Mouse (Mus musculus): Measurements from ENCODE around the gene Scn8a. TPM values are rescaled to one million over a fixed set of nuclear protein-coding genes. Genes with fewer than 3 reads are reported as not detected.

The Scn8a gene
- polyA plus RNA-seq, 1 experiment from 2014 or later, result 0.73 TPM

- Histone ChIP-seq H3K4me3 (ENCODE audit: low read depth, low read length) (no peak overlapping the region), H3K9me3 (ENCODE audit: control insufficient read depth, low read length) (no peaks in the 10 kb centered on the region), H3K4me1 (replicated peaks; ENCODE audit: control insufficient read depth, insufficient read depth, low read length) (no peaks in the 10 kb centered on the region; the same call in 1 of the 2 replicates), H3K27me3 (replicated peaks; ENCODE audit: control insufficient read depth, insufficient read depth, low read length) (peaks cover 80% of the 10 kb centered on the region), H3K27ac (ENCODE audit: low read depth, low read length) (no peak overlapping the region), H3K4me2 (no peak overlapping the region), H3K9ac (ENCODE audit: low read depth, low read length) (no peak overlapping the region), H3K36me3 (ENCODE audit: control insufficient read depth, insufficient read depth, low read length) (no peaks in the 10 kb centered on the region)
- DNase-seq (ENCODE audit: low spot score) (no peak), ATAC-seq (replicated peaks; ENCODE audit: low FRiP score) (no peak)
- WGBS, result 54% methylated on average over 6 of the region's 6 CpGs
Observed at GRCm38 (mm10) chr15:101041966-101042365, 172.3 kb downstream of the Scn8a start.

GRCm38 (mm10) chr15:101042613-101043012 lies 173.0 kb downstream of the Scn8a start:
- 23% methylated on average over 6 of the region's 6 CpGs for WGBS

GRCm38 (mm10) chr15:101044531-101044930 lies 174.9 kb downstream of the Scn8a start:
- Histone ChIP-seq H3K4me2 (no peak overlapping the region), H3K27me3 (replicated peaks; ENCODE audit: control insufficient read depth, insufficient read depth, low read length) (peaks cover 94% of the 10 kb centered on the region), H3K4me3 (ENCODE audit: low read depth, low read length) (no peak overlapping the region), H3K4me1 (replicated peaks; ENCODE audit: control insufficient read depth, insufficient read depth, low read length) (no peaks in the 10 kb centered on the region; the same call in 1 of the 2 replicates), H3K36me3 (ENCODE audit: control insufficient read depth, insufficient read depth, low read length) (no peaks in the 10 kb centered on the region), H3K9me3 (ENCODE audit: control insufficient read depth, low read length) (no peaks in the 10 kb centered on the region), H3K9ac (ENCODE audit: low read depth, low read length) (no peak overlapping the region), H3K27ac (ENCODE audit: low read depth, low read length) (no peak overlapping the region)
- no peak for ATAC-seq (replicated peaks; ENCODE audit: low FRiP score)
- 55% methylated on average over 6 of the region's 6 CpGs for WGBS
- no peak for DNase-seq (ENCODE audit: low spot score)

More at GRCm38 (mm10) chr15:101042613-101043012, 173.0 kb downstream of the Scn8a start:
- H3K4me3 ChIP-seq (ENCODE audit: low read depth, low read length), result no peak overlapping the region
- H3K27me3 ChIP-seq (replicated peaks; ENCODE audit: control insufficient read depth, insufficient read depth, low read length), result peaks cover 86% of the 10 kb centered on the region
- H3K4me2 ChIP-seq, result no peak overlapping the region
- DNase-seq (ENCODE audit: low spot score) (no peak), ATAC-seq (replicated peaks; ENCODE audit: low FRiP score) (no peak)
- H3K9me3 ChIP-seq (ENCODE audit: control insufficient read depth, low read length), result no peaks in the 10 kb centered on the region
- H3K36me3 ChIP-seq (ENCODE audit: control insufficient read depth, insufficient read depth, low read length), result no peaks in the 10 kb centered on the region
- H3K9ac ChIP-seq (ENCODE audit: low read depth, low read length), result no peak overlapping the region
- no peak overlapping the region for H3K27ac ChIP-seq (ENCODE audit: low read depth, low read length)
- H3K4me1 ChIP-seq (replicated peaks; ENCODE audit: control insufficient read depth, insufficient read depth, low read length), result no peaks in the 10 kb centered on the region; the same call in 1 of the 2 replicates

- H3K27ac ChIP-seq (ENCODE audit: low read depth, low read length), result no peak overlapping the region
- H3K9me3 ChIP-seq (ENCODE audit: control insufficient read depth, low read length), result no peaks in the 10 kb centered on the region
- H3K27me3 ChIP-seq (replicated peaks; ENCODE audit: control insufficient read depth, insufficient read depth, low read length), result peaks cover 85% of the 10 kb centered on the region
- DNase-seq (ENCODE audit: low spot score) (no peak), ATAC-seq (replicated peaks; ENCODE audit: low FRiP score) (no peak)
- no peaks in the 10 kb centered on the region for H3K36me3 ChIP-seq (ENCODE audit: control insufficient read depth, insufficient read depth, low read length)
- 4% methylated on average over 41 of the region's 43 CpGs for WGBS
- H3K9ac ChIP-seq (ENCODE audit: low read depth, low read length), result no peak overlapping the region
- H3K4me1 ChIP-seq (replicated peaks; ENCODE audit: control insufficient read depth, insufficient read depth, low read length), result no peaks in the 10 kb centered on the region; the same call in 1 of the 2 replicates
- H3K4me3 ChIP-seq (ENCODE audit: low read depth, low read length), result peak overlapping the region; percentile 46
- H3K4me2 ChIP-seq, result peak overlapping the region; percentile 80
Observed at GRCm38 (mm10) chr15:101046039-101046526, 176.4 kb downstream of the Scn8a start.

- 2% methylated on average over 77 of the region's 77 CpGs for WGBS
- H3K36me3 ChIP-seq (ENCODE audit: control insufficient read depth, insufficient read depth, low read length), result no peaks in the 10 kb centered on the region
- no peak overlapping the region for H3K27ac ChIP-seq (ENCODE audit: low read depth, low read length)
- H3K4me2 ChIP-seq, result peak overlapping the region; percentile 80
- H3K27me3 ChIP-seq (replicated peaks; ENCODE audit: control insufficient read depth, insufficient read depth, low read length), result peaks cover 86% of the 10 kb centered on the region
- no peaks in the 10 kb centered on the region; the same call in 1 of the 2 replicates for H3K4me1 ChIP-seq (replicated peaks; ENCODE audit: control insufficient read depth, insufficient read depth, low read length)
- ATAC-seq (replicated peaks; ENCODE audit: low FRiP score) (no peak), DNase-seq (ENCODE audit: low spot score) (no peak)
- no peaks in the 10 kb centered on the region for H3K9me3 ChIP-seq (ENCODE audit: control insufficient read depth, low read length)
- H3K9ac ChIP-seq (ENCODE audit: low read depth, low read length), result peak overlapping the region; percentile 46; the same call in 1 of the 2 replicates
- H3K4me3 ChIP-seq (ENCODE audit: low read depth, low read length), result peak overlapping the region; percentile 46
Observed at GRCm38 (mm10) chr15:101046527-101047193, 177.0 kb downstream of the Scn8a start.

- Histone ChIP-seq H3K27me3 (replicated peaks; ENCODE audit: control insufficient read depth, insufficient read depth, low read length) (peaks cover 86% of the 10 kb centered on the region), H3K9ac (ENCODE audit: low read depth, low read length) (peak within 1 kb of the TSS; percentile 46; the same call in 1 of the 2 replicates), H3K4me2 (peak within 1 kb of the TSS; percentile 80), H3K36me3 (ENCODE audit: control insufficient read depth, insufficient read depth, low read length) (no peaks in the 10 kb centered on the region), H3K9me3 (ENCODE audit: control insufficient read depth, low read length) (no peaks in the 10 kb centered on the region), H3K4me3 (ENCODE audit: low read depth, low read length) (peak within 1 kb of the TSS; percentile 46), H3K27ac (ENCODE audit: low read depth, low read length) (no peak within 1 kb of the TSS), H3K4me1 (replicated peaks; ENCODE audit: control insufficient read depth, insufficient read depth, low read length) (no peaks in the 10 kb centered on the region; the same call in 1 of the 2 replicates)
- ATAC-seq (replicated peaks; ENCODE audit: low FRiP score) (no peak), DNase-seq (ENCODE audit: low spot score) (no peak)
- WGBS, result 3% methylated on average over 23 of the region's 23 CpGs
Observed at GRCm38 (mm10) chr15:101047194-101047555, 177.5 kb downstream of the Scn8a start, which contains the start of gene Gm47841. TSS of gene Gm47841 (minus strand) at chr15:101047397.

GRCm38 (mm10) chr15:101048338-101048896 lies 178.8 kb downstream of the Scn8a start:
- H3K36me3 ChIP-seq (ENCODE audit: control insufficient read depth, insufficient read depth, low read length), result no peaks in the 10 kb centered on the region
- no peaks in the 10 kb centered on the region for H3K9me3 ChIP-seq (ENCODE audit: control insufficient read depth, low read length)
- peaks cover 89% of the 10 kb centered on the region for H3K27me3 ChIP-seq (replicated peaks; ENCODE audit: control insufficient read depth, insufficient read depth, low read length)
- DNase-seq (ENCODE audit: low spot score), result no peak
- ATAC-seq (replicated peaks; ENCODE audit: low FRiP score), result no peak
- H3K4me2 ChIP-seq, result no peak overlapping the region
- no peak overlapping the region for H3K4me3 ChIP-seq (ENCODE audit: low read depth, low read length)
- H3K9ac ChIP-seq (ENCODE audit: low read depth, low read length), result no peak overlapping the region
- 51% methylated on average over 5 of the region's 5 CpGs for WGBS
- H3K27ac ChIP-seq (ENCODE audit: low read depth, low read length), result no peak overlapping the region
- no peaks in the 10 kb centered on the region; the same call in 1 of the 2 replicates for H3K4me1 ChIP-seq (replicated peaks; ENCODE audit: control insufficient read depth, insufficient read depth, low read length)

- Histone ChIP-seq H3K9ac (ENCODE audit: low read depth, low read length) (no peak overlapping the region), H3K4me1 (replicated peaks; ENCODE audit: control insufficient read depth, insufficient read depth, low read length) (peaks cover 4% of the 10 kb centered on the region; the same call in 1 of the 2 replicates), H3K4me2 (no peak overlapping the region), H3K27me3 (replicated peaks; ENCODE audit: control insufficient read depth, insufficient read depth, low read length) (peaks cover 87% of the 10 kb centered on the region), H3K4me3 (ENCODE audit: low read depth, low read length) (no peak overlapping the region), H3K9me3 (ENCODE audit: control insufficient read depth, low read length) (no peaks in the 10 kb centered on the region), H3K36me3 (ENCODE audit: control insufficient read depth, insufficient read depth, low read length) (no peaks in the 10 kb centered on the region), H3K27ac (ENCODE audit: low read depth, low read length) (no peak overlapping the region)
- no peak for DNase-seq (ENCODE audit: low spot score)
- 62% methylated on average over 10 of the region's 10 CpGs for WGBS
- ATAC-seq (replicated peaks; ENCODE audit: low FRiP score), result no peak
Observed at GRCm38 (mm10) chr15:101051869-101052268, 182.2 kb downstream of the Scn8a start.
